Mouse (Mus musculus) right cerebral cortex, postnatal 25 days (tissue): ENCODE measurements around the gene Rbpj.
A peak's percentile ranks its signal among the peaks of the same experiment; 100 is the strongest.

Experiments
- DNase-seq: peaks from one replicate; pipeline ENCODE4 v3.0.0; 2022

Gene Rbpj

DNA sequence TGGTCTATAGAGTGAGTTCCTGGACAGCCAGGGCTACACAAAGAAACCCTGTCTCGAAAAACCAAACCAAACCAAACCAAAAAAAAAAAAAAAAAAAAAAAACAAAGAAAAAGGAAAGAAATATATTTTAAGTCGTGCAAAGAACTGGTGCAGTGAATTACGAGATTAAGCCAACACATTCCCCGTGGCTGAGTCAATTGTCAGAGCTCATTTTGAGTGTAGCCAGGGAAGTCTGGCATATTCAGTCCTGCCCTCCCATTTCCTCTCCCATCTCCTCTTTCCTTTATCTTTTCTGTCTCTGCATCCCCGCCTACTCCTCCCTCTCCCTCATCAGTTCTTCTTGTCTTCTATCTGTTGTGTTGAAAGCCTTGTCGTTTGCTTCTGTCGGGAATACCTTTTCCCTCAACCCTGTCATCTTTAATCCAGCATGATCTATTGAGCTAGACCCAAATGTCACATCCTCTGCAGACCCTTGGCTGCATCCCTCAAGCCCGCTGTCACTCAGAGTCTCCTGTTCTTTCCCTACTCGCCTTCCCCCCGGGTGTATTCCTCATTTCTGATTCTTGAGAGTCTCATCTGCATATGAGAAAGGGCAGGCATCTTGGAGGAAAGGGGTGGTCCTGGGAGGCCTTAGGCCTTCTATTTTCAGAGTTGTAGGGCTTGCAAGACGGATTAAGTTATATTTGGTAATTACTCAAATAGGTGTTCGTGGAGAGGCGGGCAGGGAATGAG is 212.2 kb downstream of the Rbpj start:
- DNase-seq = peak; percentile 9

DNA sequence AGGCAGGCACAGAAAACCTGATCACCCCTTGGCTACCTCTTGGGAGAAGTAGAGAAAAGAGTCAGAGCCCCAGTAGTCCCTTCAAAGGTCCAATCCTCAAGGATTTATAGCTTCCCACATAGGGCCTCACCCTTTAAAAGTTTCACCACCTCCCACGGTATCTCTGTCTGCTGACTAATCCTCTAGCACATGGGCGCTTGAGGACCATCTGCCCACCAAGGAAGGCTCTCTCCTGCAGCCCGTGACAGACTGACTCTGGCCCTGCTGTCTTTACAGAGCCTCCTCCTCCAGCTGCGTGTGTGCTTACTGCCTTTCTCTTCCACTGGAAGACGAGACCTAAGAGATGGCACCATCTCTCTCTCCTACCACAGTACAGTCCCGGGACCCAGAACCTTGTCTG is 213.7 kb downstream of the Rbpj start:
- DNase-seq = peak; percentile 19

DNA sequence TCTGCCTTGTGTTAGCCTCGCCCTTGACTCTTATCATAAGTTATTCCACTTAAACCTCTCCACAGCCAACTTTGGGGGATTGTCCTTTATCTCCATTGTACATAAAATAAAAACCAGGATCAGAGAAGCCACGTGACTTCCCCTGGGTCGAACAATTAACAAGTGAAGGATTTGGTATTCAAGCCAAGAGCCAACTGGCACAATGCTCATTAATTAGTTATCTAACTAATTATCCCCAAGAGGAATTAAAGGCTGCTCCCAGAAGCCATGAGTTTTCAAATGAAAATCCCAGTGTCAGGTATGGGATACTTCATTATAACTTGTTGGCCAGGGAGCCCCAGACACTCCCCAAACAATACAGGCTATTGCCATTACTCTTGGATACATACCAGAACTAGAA is 218.0 kb downstream of the Rbpj start:
- DNase-seq = no peak

DNA sequence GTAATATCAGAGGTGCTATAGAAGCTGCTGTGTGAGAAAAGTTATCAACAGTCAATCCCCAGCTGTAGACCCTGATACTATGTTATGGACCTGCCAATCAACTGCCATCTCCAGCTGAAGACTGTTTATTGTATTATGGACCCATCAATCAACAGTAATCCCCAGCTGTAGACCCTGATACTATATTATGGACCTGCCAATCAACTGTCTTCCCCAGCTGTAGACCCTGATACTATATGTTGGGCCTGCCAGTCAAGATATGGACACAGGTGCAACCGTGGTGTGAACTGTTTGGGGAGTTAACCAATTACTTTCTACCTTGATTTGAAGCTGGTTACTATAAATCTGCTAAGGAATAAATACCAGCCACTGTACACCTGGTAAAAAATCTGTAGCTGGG is 218.5 kb downstream of the Rbpj start:
- DNase-seq = no peak

DNA sequence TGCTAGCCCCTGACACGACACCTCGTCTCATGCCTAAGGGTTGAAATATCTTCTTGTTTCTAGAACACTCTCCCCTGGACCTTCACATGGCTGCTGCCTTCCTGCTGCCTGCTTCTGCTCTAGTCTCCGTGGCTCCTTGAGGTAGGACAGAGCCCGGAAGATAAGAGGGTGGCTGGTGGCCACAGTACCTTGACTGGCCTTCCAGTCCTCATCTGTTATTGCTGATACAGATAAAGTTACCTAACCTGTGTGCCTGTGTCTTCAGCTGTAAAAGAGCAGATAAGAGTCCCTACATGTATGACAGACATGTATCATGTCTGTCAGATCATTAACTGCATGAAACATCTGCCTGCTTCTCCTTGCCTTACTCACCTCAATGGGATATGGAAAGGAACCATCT is 219.7 kb downstream of the Rbpj start:
- DNase-seq = no peak

DNA sequence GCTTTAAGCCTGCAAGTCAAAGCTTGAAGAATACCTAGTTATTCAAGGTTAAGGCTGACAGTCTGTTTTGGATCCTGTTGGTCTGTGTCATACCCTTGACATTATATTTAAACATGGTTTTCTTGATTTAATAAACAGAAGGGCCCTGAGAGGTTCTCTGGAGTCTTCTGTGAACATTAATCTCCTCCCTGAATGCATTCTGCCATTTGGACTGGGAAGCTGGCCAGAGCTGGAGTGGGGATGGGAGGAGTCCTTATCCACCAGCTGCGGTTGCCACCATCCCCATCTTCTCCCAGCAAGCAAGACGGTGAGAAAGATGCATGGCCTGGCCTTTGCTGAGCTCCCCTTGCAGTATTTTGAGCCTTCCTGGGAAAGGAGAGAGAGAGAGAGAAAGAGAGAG is 220.4 kb downstream of the Rbpj start:
- DNase-seq = no peak

DNA sequence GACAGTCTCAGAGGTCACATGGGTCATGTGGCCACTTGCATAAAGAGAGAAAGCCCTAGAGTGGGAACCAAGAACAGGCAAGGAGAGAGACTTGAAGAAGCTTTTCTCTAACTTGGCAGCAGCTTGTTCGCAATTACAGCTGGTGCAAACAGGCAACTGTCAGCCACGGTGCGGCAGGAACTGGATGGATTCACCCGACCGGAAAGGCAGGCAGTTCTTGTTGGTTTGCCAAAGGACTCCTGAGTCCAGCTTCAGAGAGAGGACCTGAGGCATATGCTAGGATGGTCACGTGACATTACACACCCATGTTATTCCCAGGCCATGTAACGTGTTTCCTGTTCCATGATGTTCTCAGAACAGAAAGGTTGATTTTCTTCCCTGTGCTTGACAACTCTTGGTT is 222.4 kb downstream of the Rbpj start:
- DNase-seq = no peak

DNA sequence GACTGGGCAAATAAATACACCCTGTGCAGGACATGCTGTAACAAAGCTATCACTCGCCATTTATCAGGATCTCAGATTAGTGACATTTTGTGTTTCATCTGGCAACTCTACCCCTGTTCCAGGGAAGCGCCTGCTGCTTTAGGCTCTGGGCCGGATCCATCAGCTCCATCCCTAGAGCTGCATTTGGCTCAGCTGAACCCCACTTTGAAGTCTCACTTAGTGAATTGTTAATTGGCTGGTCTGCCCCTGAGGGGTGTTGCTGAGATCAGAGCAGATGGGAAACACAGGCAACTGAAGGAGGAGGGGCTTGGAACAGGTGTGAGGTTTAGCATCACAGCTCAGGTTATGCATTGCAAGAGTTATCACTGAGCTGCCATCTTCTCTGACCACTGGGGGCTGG is 225.6 kb downstream of the Rbpj start:
- DNase-seq = no peak

DNA sequence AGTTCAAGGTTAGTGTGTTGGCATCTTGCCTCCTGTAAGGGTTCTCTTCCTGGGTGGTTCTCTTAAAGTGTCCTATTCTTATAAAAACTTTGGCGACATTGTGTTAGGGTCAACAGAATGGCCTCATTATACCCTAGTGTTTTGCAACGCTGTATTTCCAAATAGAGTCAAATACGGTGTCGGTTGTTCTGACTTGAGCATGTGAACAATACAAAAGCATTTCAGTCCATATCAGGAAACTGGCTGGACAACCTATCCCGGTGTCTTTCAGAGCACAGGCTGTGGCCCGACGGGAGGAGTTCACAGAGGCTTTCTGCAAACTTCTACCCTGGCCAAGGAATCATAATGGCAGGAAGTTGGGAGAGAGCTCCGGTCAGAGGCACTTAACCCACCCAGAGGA is 226.1 kb downstream of the Rbpj start:
- DNase-seq = no peak

DNA sequence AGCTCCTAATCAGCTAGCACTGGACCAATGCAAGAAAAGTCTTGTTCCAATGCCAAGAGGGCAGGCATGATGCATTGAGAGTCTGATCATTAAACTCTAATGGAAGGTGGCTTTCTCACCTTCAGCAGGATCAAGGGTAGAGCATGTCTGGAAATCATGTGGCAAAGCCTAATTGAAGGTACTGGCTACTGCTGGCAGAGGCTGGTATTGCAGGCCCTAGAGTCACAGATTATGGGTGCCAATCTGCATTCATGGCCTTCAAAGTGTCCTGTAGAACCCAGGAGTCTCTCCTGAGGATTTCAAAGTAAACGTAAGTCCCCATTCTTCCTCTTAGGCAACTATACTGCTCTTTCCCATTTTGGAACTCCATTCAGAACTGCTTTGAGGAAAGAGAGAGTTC is 226.7 kb downstream of the Rbpj start:
- DNase-seq = no peak

DNA sequence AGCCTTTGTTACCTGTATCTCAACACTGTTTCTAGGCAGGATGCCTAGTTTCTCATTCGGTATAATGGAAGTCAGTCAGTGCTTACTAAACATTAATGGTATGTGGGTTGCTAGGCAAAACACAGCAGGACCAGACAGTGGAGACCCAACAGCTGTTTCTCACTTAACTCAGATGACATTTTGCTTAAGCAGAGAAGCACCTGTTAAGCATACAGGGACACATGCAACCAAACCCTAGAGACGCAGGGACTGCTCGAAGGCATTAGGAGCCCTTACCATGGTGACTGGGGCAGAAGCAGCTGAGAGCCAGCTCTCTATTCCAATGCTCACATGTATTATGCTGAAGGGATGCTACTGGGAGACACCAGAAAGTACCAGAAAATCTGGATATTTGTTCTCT is 230.7 kb downstream of the Rbpj start:
- no peak for DNase-seq

DNA sequence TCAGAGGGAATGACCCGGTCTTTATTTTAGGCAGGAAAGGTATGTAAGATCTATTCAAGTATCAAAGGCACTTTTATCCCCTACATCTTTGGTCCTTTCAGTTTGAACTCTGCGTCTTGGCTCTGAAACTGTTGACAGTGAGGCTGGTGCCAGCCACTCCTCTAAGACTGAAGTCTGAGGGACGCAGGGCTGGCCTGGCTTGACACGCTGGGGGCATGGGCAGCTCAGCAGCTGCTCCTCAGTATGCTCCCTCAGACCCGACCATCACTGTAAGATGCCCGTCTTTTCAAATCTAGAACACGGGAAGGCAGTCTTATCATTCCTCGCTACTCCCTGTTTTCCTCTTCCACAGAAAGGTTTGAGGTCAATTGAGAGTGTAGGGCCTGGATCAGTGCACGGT is 231.8 kb downstream of the Rbpj start:
- no peak for DNase-seq

DNA sequence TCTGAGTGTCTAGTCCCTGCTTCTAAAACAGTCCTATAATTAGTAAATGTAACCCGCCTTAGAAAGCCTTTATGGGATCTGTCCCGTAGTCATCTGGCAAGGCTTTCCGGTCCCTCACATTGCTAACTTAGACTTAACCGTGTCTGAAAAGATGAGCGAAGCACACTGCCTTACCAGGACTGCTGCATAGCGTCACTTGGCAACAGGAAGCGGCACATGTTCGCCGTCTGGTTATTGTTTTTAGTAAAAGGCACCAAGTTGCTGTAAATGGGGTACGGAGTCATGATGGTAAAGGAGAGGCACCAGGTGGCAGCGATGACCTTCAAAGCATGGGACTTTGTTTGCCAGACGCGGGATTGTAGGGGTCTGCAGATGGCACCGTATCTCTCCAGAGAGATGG is 236.7 kb downstream of the Rbpj start:
- peak; percentile 27 for DNase-seq
